Mouse (Mus musculus) MEL (cell line): ENCODE data around the gene Ist1.

Experiments
- CHD2 ChIP-seq: IDR thresholded peaks from 2 replicates; pipeline ENCODE4 v1.6.1; 2011; ENCODE audit warnings: low read length, improper control_type of control experiment
- CTCF ChIP-seq, 3 experiments: IDR thresholded peaks in 2 of 3; conservative IDR thresholded peaks in 1 of 3; 2 replicates each; pipeline ENCODE4 v1.5.1; 2011 to 2012; ENCODE audit warnings: low read length in 3 of 3, low read depth in 2 of 3, mild to moderate bottlenecking in 2 of 3, improper control_type of control experiment in 1 of 3, inconsistent platforms in 1 of 3, mixed read lengths in 1 of 3, moderate library complexity in 1 of 3; ENCODE audit not compliant: control insufficient read depth in 1 of 3, insufficient read depth in 1 of 3, poor library complexity in 1 of 3, severe bottlenecking in 1 of 3
- E2F4 ChIP-seq: IDR thresholded peaks from 2 replicates; pipeline ENCODE4 v1.6.1; 2011; ENCODE audit warnings: low read depth, low read length, improper control_type of control experiment, borderline replicate concordance
- ELF1 ChIP-seq: IDR thresholded peaks from 2 replicates; pipeline ENCODE4 v1.6.1; 2014; ENCODE audit warnings: low read depth, mild to moderate bottlenecking, inconsistent platforms, low read length, improper control_type of control experiment, moderate library complexity
- HCFC1 ChIP-seq: IDR thresholded peaks from 2 replicates; pipeline ENCODE4 v1.6.1; 2012; ENCODE audit warnings: low read depth, mild to moderate bottlenecking, inconsistent platforms, low read length, improper control_type of control experiment, moderate library complexity
- MEF2A ChIP-seq: IDR thresholded peaks from 2 replicates; pipeline ENCODE4 v1.6.1; 2014; ENCODE audit warnings: low read depth, mild to moderate bottlenecking, inconsistent platforms, low read length, improper control_type of control experiment; ENCODE audit not compliant: poor library complexity, insufficient replicate concordance, severe bottlenecking; ENCODE audit errors: extremely low read depth
- NRF1 ChIP-seq: IDR thresholded peaks from 2 replicates; pipeline ENCODE4 v1.6.1; 2014; ENCODE audit warnings: low read depth, mild to moderate bottlenecking, inconsistent platforms, low read length, improper control_type of control experiment, moderate library complexity; ENCODE audit not compliant: poor library complexity, insufficient read depth, severe bottlenecking
- POLR2A ChIP-seq, 2 experiments: IDR thresholded peaks; 2 replicates each; pipeline ENCODE4 v1.6.1; 2011 to 2012; ENCODE audit warnings: low read length in 2 of 2, mild to moderate bottlenecking in 2 of 2, control low read depth in 1 of 2, improper control_type of control experiment in 1 of 2, low read depth in 1 of 2, moderate library complexity in 1 of 2; ENCODE audit not compliant: control insufficient read depth in 1 of 2, insufficient read depth in 1 of 2, poor library complexity in 1 of 2
- RCOR1 ChIP-seq: IDR thresholded peaks from 2 replicates; pipeline ENCODE4 v1.6.1; 2012; ENCODE audit warnings: low read depth, mild to moderate bottlenecking, inconsistent platforms, low read length, improper control_type of control experiment
- TAL1 ChIP-seq: IDR thresholded peaks from 2 replicates; pipeline ENCODE4 v1.6.1; 2012; ENCODE audit warnings: mild to moderate bottlenecking, inconsistent platforms, low read length, moderate library complexity, mixed read lengths
- USF1 ChIP-seq: IDR thresholded peaks from 2 replicates; pipeline ENCODE4 v1.6.1; 2014; ENCODE audit warnings: low read depth, mild to moderate bottlenecking, inconsistent platforms, low read length, improper control_type of control experiment, moderate library complexity
- ZC3H11A ChIP-seq: IDR thresholded peaks from 2 replicates; pipeline ENCODE4 v1.6.1; 2012; ENCODE audit warnings: low read depth, mild to moderate bottlenecking, inconsistent platforms, low read length, improper control_type of control experiment
- ZKSCAN1 ChIP-seq: IDR thresholded peaks from 2 replicates; pipeline ENCODE4 v1.6.1; 2012; ENCODE audit warnings: low read depth, mild to moderate bottlenecking, inconsistent platforms, low read length, improper control_type of control experiment, moderate library complexity

- no peak for TF ChIP-seq TAL1
- no peak for TF ChIP-seq CTCF (IDR thresholded peaks at IDR 0.05 in 2 of 3, conservative IDR thresholded peaks at IDR 0.05 in 1 of 3; ENCODE audit: control insufficient read depth in 1 of 3, insufficient read depth in 1 of 3, low read depth in 2 of 3, low read length in 3 of 3, poor library complexity in 1 of 3, severe bottlenecking in 1 of 3)
- TF ChIP-seq HCFC1, result no peak
- TF ChIP-seq NRF1, result no peak
- TF ChIP-seq ZKSCAN1, result no peak
- TF ChIP-seq ZC3H11A, result no peak
- TF ChIP-seq E2F4, result no peak
- no peak for TF ChIP-seq CHD2
- TF ChIP-seq MEF2A, result no peak
- TF ChIP-seq RCOR1, result no peak
- no peak for TF ChIP-seq USF1
- no peak for TF ChIP-seq ELF1
- TF ChIP-seq POLR2A (IDR thresholded peaks at IDR 0.05; ENCODE audit: control insufficient read depth in 1 of 2, insufficient read depth in 1 of 2, low read depth in 1 of 2, low read length in 2 of 2, poor library complexity in 1 of 2), result no peak
Observed at GRCm38 (mm10) chr8:109662328-109662727, 30.7 kb downstream of the Ist1 start.
